Mouse (Mus musculus): ENCODE data around the gene Ppt2. TPM values are rescaled to one million over a fixed set of nuclear protein-coding genes. Genes with fewer than 3 reads are reported as not detected.
A peak's percentile ranks its signal among the peaks of the same experiment; 100 is the strongest.

The Ppt2 gene
- polyA plus RNA-seq, 1 experiment from 2014 or later = 27.5 TPM

DNA sequence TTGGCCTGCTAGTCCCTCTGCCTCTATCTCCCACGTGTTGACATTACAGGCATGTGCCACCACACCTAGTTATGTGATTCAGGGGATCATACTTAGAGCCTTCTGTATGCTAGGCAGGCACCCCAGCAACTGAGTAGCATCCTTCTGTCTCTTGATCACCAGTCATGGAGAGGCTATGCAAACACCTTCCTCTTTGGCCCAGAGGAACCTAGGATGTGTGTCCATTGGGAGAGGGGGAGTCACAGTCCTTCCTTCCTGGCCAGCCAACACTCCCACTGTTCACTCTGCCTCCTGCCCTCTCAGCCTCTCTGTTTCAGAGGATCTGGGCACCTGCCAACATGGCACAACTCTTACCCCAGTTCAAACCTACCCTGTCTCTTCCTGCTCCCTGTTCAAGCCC, 35.2 kb upstream of the Ppt2 start:
- Histone ChIP-seq H3K4me3 (replicated peaks) (no peak overlapping the region), H3K27ac (replicated peaks) (no peak overlapping the region), H3K27me3 (peaks cover 40% of the 10 kb centered on the region), H3K4me2 (replicated peaks) (no peak overlapping the region), H3K36me3 (no peaks in the 10 kb centered on the region), H3K9me3 (replicated peaks) (no peaks in the 10 kb centered on the region), H3K4me1 (peaks cover 16% of the 10 kb centered on the region), H3K9ac (no peak overlapping the region)
- 42% methylated on average over 1 of the region's 1 CpGs for WGBS
- no peak for ATAC-seq (ENCODE audit: insufficient number of reproducible peaks, low FRiP score, low TSS enrichment, low read depth)

DNA sequence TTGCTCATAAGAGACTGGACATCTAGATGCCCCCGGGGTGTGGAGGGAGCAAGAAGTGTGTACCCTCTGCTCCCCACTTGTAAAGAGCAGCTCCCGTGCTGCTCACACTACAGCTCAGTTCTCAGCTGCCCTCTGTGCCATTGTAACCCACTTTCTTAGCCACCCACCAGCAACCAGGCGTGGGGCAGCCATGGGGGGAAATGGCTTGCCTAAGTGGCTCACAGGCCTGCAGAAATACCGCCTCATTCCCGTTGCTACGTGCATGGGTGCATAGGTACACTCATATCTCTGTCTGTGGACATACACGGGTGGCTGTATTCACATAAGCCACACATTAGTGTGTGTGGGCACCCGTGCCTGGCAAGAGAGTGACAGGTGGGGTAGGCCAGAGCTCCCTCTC, 34.7 kb upstream of the Ppt2 start:
- peaks cover 41% of the 10 kb centered on the region for H3K27me3 ChIP-seq
- 80% methylated on average over 8 of the region's 8 CpGs for WGBS

DNA sequence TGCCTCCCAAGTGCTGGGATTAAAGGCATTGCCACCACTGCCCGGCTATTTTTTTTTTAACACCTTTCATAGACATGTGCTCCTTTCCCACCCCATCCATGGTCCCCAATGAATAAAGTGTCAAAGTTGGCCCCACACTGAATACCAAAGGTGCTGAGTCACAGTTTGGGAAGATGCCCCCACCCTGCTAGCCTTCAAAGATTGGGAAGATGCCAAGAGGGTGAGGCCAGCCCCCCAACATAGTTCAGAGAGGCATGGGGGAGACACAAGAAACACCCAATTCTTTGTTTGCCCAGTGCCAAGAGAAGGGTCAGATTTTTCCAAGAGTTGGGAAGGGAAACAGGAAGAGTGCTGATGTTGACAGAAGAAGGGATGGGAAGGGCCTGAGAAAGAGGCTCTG, 34.2 kb upstream of the Ppt2 start:
- no peak overlapping the region for H3K9ac ChIP-seq
- H3K9me3 ChIP-seq (replicated peaks) = no peaks in the 10 kb centered on the region
- H3K4me1 ChIP-seq = peaks cover 16% of the 10 kb centered on the region
- H3K36me3 ChIP-seq = no peaks in the 10 kb centered on the region
- H3K4me2 ChIP-seq (replicated peaks) = no peak overlapping the region
- H3K27me3 ChIP-seq = peaks cover 41% of the 10 kb centered on the region
- no peak for ATAC-seq (ENCODE audit: insufficient number of reproducible peaks, low FRiP score, low TSS enrichment, low read depth)
- H3K4me3 ChIP-seq (replicated peaks) = no peak overlapping the region
- WGBS = 77% methylated on average over 1 of the region's 1 CpGs
- H3K27ac ChIP-seq (replicated peaks) = no peak overlapping the region

More for the DNA sequence above, 34.7 kb upstream of the Ppt2 start:
- no peaks in the 10 kb centered on the region for H3K36me3 ChIP-seq
- H3K9me3 ChIP-seq (replicated peaks) = no peaks in the 10 kb centered on the region
- no peak overlapping the region for H3K4me2 ChIP-seq (replicated peaks)
- peaks cover 16% of the 10 kb centered on the region for H3K4me1 ChIP-seq
- H3K9ac ChIP-seq = no peak overlapping the region
- no peak for ATAC-seq (ENCODE audit: insufficient number of reproducible peaks, low FRiP score, low TSS enrichment, low read depth)
- no peak overlapping the region for H3K27ac ChIP-seq (replicated peaks)
- no peak overlapping the region for H3K4me3 ChIP-seq (replicated peaks)

DNA sequence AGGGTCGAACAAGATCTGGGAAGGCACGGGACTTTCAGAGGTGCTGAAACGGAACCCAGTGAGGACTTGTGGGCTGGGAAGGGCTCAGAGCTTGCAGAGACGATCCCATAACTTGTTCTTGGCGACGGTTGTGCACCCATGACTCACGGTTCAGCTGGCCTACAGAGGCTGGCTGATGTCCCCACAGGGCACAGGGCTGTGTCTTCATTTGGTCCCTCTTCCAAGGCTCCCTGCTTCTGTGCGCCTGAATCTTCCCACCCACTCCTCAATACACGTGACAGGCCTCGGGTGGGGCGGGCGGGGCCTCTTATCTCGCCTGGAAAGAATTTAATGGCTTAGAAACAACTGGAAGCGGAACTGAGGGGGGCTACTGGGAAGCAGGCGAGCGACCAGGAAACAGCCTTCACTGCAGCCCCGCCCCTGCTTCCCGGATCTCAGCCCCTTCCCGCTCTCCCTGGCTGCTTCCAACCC, 32.8 kb upstream of the Ppt2 start:
- Histone ChIP-seq H3K9ac (no peak overlapping the region), H3K4me3 (replicated peaks) (peak overlapping the region; percentile 16; the same call in 1 of the 2 replicates), H3K4me1 (peaks cover 25% of the 10 kb centered on the region), H3K27ac (replicated peaks) (no peak overlapping the region), H3K4me2 (replicated peaks) (peak overlapping the region; percentile 38), H3K9me3 (replicated peaks) (no peaks in the 10 kb centered on the region), H3K36me3 (no peaks in the 10 kb centered on the region), H3K27me3 (peaks cover 41% of the 10 kb centered on the region)
- 5% methylated on average over 19 of the region's 19 CpGs for WGBS
- ATAC-seq (ENCODE audit: insufficient number of reproducible peaks, low FRiP score, low TSS enrichment, low read depth) = no peak

DNA sequence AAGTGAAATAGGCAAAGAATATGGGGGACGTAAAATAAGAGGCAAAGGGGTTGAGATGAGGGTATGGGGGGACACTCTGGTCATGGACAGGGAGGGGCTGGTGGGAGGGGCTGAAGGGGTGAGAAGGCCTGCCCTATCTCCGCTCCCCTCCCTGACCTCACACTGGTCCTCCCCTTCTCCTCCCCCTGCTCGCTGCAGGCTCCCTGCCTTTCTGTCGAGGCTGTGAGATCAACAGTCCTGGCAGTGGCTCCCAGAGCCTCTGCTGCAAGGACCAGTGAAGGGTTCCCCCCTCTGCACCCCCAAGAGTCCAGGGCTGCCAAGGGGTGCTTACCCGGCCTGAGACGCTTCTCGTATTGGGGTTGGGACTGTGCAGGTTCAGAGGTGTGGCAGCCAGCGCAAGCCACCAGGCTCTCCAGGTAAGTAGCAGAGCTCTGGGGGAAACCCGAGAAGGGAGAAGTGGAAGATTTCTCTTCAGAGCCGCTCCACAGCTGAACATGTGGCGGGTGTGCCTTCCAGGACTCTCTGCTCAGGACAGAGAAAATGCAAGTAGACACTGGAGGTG, 32.0 kb upstream of the Ppt2 start:
- WGBS = 27% methylated on average over 11 of the region's 11 CpGs
- Histone ChIP-seq H3K4me1 (peaks cover 33% of the 10 kb centered on the region), H3K4me3 (replicated peaks) (no peak overlapping the region), H3K27me3 (peaks cover 36% of the 10 kb centered on the region), H3K27ac (replicated peaks) (no peak overlapping the region), H3K9me3 (replicated peaks) (no peaks in the 10 kb centered on the region), H3K36me3 (no peaks in the 10 kb centered on the region), H3K4me2 (replicated peaks) (peak overlapping the region; percentile 38), H3K9ac (no peak overlapping the region)
- ATAC-seq (ENCODE audit: insufficient number of reproducible peaks, low FRiP score, low TSS enrichment, low read depth) = no peak

DNA sequence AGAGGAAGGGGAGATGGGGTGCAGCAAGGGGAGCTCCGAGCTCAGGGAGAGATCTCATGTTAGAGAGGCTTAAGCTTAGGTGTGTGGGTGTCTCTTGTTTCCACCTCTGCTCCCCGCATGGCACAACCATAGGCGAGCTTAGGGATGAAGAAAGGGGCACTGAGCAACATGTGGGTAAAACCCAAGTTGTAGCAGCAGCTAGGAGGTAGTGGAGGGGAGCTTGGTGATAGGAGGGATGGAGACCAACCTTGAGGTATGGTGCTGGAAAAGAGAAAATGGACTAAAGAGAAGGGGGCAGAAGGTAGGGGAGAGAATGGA, 31.5 kb upstream of the Ppt2 start:
- H3K27me3 ChIP-seq = peaks cover 33% of the 10 kb centered on the region
- WGBS = 54% methylated on average over 3 of the region's 3 CpGs
- H3K4me1 ChIP-seq = peaks cover 38% of the 10 kb centered on the region
- no peak overlapping the region for H3K9ac ChIP-seq
- no peaks in the 10 kb centered on the region for H3K9me3 ChIP-seq (replicated peaks)
- no peak for ATAC-seq (ENCODE audit: insufficient number of reproducible peaks, low FRiP score, low TSS enrichment, low read depth)
- H3K4me3 ChIP-seq (replicated peaks) = no peak overlapping the region
- peaks cover 3% of the 10 kb centered on the region; the same call in 1 of the 2 replicates for H3K36me3 ChIP-seq
- no peak overlapping the region for H3K4me2 ChIP-seq (replicated peaks)
- H3K27ac ChIP-seq (replicated peaks) = no peak overlapping the region

DNA sequence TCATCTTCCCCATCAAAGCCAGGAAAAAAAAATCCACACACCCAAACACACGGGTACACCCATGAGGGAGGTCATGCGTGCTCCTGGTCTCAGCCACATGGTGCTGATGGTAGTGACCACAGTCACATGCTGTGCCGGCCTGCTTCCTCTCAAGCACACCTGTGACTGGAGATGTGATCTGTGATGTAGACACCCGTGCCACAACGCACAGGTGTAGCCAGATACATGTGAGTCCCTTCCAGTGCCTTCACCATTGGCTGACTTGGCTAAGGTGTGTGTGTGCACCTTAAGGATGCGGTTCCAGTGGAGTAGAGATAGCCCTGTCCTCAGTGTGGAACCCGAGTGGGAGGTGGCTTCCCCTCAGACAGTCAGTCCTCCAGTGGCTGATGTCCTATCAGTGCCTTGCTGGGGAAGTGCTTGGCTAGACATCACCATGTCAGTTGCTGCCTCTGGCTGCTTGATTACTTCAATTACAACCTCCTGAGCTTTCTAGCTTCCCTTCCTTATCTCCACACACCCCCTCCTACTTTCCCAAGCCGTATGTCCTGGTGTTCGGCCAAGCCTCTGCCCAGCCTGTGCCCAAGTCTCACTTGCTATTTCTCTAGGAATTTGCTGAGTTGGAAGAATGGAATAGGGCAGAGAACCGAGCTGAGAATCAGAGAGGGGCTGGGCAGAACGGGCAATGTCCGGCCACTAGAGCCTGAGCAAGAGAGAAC, 31.0 kb upstream of the Ppt2 start:
- peaks cover 33% of the 10 kb centered on the region for H3K27me3 ChIP-seq
- WGBS = 60% methylated on average over 12 of the region's 12 CpGs
- peaks cover 9% of the 10 kb centered on the region; the same call in 1 of the 2 replicates for H3K36me3 ChIP-seq
- no peaks in the 10 kb centered on the region for H3K9me3 ChIP-seq (replicated peaks)
- H3K27ac ChIP-seq (replicated peaks) = no peak overlapping the region
- no peak overlapping the region for H3K4me2 ChIP-seq (replicated peaks)
- no peak overlapping the region for H3K4me3 ChIP-seq (replicated peaks)
- ATAC-seq (ENCODE audit: insufficient number of reproducible peaks, low FRiP score, low TSS enrichment, low read depth) = no peak
- no peak overlapping the region for H3K9ac ChIP-seq
- H3K4me1 ChIP-seq = peaks cover 38% of the 10 kb centered on the region

DNA sequence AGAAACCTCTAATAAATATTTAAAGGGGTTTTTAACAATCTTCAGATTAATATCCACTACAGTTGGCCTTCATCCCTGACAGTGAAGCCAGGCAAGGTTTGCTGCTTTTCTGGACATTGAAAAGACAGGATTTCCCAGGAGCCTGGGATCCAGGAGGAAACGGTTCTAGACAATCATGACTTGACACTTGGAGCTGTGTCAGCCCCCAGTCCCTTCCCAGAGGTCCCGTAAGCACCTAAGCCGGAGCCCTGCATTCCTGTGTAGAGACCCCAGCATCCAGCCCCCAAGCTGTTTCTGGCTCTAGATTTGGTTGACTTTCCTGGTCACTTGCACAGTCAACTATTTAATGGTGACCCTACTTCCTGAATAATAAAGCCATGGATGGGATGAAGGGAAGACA, 30.3 kb upstream of the Ppt2 start:
- Histone ChIP-seq H3K9me3 (replicated peaks) (no peaks in the 10 kb centered on the region), H3K9ac (no peak overlapping the region), H3K4me3 (replicated peaks) (no peak overlapping the region), H3K36me3 (peaks cover 13% of the 10 kb centered on the region), H3K4me1 (peaks cover 38% of the 10 kb centered on the region), H3K27ac (replicated peaks) (no peak overlapping the region), H3K27me3 (peaks cover 28% of the 10 kb centered on the region), H3K4me2 (replicated peaks) (no peak overlapping the region)
- WGBS = 85% methylated on average over 3 of the region's 3 CpGs
- ATAC-seq (ENCODE audit: insufficient number of reproducible peaks, low FRiP score, low TSS enrichment, low read depth) = no peak

DNA sequence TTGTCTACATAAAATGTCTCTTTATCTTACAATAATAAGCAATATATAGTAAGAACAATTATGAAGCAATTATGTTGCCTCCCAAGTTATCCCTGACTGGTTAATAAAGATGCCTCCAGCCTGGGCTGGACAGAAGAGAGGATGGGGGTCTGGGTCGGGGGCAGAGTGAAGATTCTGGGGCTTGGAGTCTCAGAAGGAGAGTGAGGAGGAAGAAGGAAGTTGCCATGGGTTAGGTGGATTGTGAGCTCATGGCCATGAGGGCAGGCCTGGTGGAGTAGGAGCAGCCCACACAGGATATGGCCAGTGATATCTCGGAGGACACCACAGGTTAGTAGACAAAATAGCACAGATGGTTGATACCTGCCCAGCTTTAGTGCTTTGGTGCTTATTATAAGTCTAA, 29.8 kb upstream of the Ppt2 start:
- WGBS = 71% methylated on average over 2 of the region's 2 CpGs
- peaks cover 16% of the 10 kb centered on the region for H3K36me3 ChIP-seq
- peaks cover 25% of the 10 kb centered on the region for H3K27me3 ChIP-seq
- no peak for ATAC-seq (ENCODE audit: insufficient number of reproducible peaks, low FRiP score, low TSS enrichment, low read depth)
- no peaks in the 10 kb centered on the region for H3K9me3 ChIP-seq (replicated peaks)
- H3K27ac ChIP-seq (replicated peaks) = no peak overlapping the region
- no peak overlapping the region for H3K4me2 ChIP-seq (replicated peaks)
- H3K9ac ChIP-seq = no peak overlapping the region
- no peak overlapping the region for H3K4me3 ChIP-seq (replicated peaks)
- peaks cover 38% of the 10 kb centered on the region for H3K4me1 ChIP-seq

DNA sequence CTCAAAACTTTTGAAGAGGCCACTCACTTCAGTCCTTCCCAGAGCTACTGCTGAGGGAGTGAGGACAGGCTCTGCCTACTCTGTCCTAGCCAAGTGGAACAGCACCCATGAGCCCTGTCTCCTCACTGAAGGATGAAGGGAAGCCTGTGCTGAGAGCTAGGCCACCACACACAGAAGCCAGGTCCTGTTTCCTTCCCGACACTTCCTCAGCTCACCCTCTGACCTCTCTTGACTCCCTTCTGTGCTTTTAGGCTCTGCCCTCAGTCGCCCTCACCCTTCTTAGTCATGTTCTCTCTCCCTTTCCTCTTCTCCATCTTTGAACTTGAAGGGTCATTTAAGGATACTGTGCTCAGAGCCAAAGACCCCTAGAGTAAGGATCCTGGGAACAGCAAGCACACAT, 29.0 kb upstream of the Ppt2 start:
- Histone ChIP-seq H3K4me1 (peaks cover 38% of the 10 kb centered on the region), H3K9ac (no peak overlapping the region), H3K4me2 (replicated peaks) (no peak overlapping the region), H3K36me3 (peaks cover 25% of the 10 kb centered on the region), H3K9me3 (replicated peaks) (no peaks in the 10 kb centered on the region), H3K27me3 (peaks cover 25% of the 10 kb centered on the region), H3K27ac (replicated peaks) (no peak overlapping the region), H3K4me3 (replicated peaks) (no peak overlapping the region)
- no peak for ATAC-seq (ENCODE audit: insufficient number of reproducible peaks, low FRiP score, low TSS enrichment, low read depth)
- WGBS = 45% methylated on average over 2 of the region's 2 CpGs

DNA sequence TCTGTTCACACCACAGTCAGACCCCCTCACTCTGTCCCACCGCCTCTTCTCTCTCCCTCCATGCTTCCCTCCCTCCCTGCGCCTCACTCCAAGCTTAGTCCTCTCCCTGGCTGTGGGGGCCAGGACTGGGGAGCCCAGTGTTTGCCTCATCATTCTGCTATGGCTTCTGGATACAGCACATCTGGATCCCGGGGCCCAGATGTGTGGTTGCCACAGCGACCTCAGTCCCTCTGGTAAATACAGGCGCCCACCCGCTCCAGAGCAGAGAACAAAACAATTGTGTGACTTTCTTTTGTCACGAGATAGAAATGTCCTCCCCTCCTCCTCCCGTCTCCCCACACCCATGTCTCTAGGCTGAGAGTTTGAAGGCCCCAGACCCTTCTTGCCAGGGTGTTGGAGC, 28.4 kb upstream of the Ppt2 start:
- H3K27ac ChIP-seq (replicated peaks) = 0 out of 2 replicates have a peak overlapping the region, but pooled peaks have one; percentile 66
- WGBS = 52% methylated on average over 8 of the region's 8 CpGs
- H3K36me3 ChIP-seq = peaks cover 31% of the 10 kb centered on the region
- ATAC-seq (ENCODE audit: insufficient number of reproducible peaks, low FRiP score, low TSS enrichment, low read depth) = no peak
- peaks cover 25% of the 10 kb centered on the region for H3K27me3 ChIP-seq
- H3K9me3 ChIP-seq (replicated peaks) = no peaks in the 10 kb centered on the region
- no peak overlapping the region for H3K4me3 ChIP-seq (replicated peaks)
- no peak overlapping the region for H3K4me2 ChIP-seq (replicated peaks)
- H3K4me1 ChIP-seq = peaks cover 37% of the 10 kb centered on the region
- no peak overlapping the region for H3K9ac ChIP-seq

DNA sequence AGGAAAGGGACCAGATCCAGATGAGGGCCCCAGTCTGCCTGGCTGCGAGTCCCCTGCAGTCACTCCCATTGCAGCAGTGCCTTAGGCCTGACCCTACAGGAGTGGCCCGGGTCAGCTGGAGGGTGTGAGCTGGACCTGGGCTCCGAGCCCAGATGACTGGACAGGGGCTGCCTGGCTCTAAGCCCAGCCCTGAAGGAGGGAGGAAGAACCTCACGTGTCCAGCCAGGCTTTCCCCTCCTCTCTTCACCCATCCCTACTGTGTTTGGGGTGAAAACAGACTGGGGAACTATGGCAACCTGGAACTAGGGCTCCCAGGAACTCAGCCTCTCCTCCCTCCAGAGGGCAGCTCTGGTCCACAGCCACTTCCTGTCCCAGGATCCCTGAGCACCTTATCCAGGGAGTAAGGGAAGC, 27.3 kb upstream of the Ppt2 start:
- H3K27me3 ChIP-seq = peaks cover 20% of the 10 kb centered on the region
- H3K9ac ChIP-seq = no peak overlapping the region
- H3K36me3 ChIP-seq = peaks cover 42% of the 10 kb centered on the region
- peaks cover 27% of the 10 kb centered on the region for H3K4me1 ChIP-seq
- no peak overlapping the region for H3K4me3 ChIP-seq (replicated peaks)
- no peaks in the 10 kb centered on the region for H3K9me3 ChIP-seq (replicated peaks)
- H3K27ac ChIP-seq (replicated peaks) = peak overlapping the region; percentile 66
- ATAC-seq (ENCODE audit: insufficient number of reproducible peaks, low FRiP score, low TSS enrichment, low read depth) = peak; percentile 49
- WGBS = 71% methylated on average over 4 of the region's 4 CpGs
- no peak overlapping the region for H3K4me2 ChIP-seq (replicated peaks)
